Mouse (Mus musculus) limb, embryonic 14.5 days (tissue): ENCODE data around the gene Apoo. TPM values are rescaled to one million over a fixed set of nuclear protein-coding genes. Genes with fewer than 3 reads are reported as not detected.
"Not testable (repeated sequence)": the region's sequence is repeated elsewhere in the genome, so short reads cannot be mapped to it uniquely, and the experiment has no call there.

ENCODE experiments used
- ATAC-seq: fragments of 200-750 bp; cut with Nextera tagmentation; 2 replicates; pipeline ENCODE4 v1.8.0; 2017; ENCODE audit warnings: low read depth, moderate number of reproducible peaks, moderate TSS enrichment; ENCODE audit not compliant: low FRiP score
- DNase-seq: peaks from one replicate; pipeline ENCODE4 v3.0.0-alpha.2; 2015; ENCODE audit warnings: low spot score
- H3K27ac ChIP-seq: fragments of 300-500 bp; sonication (generic); replicated peaks from 2 replicates; pipeline ENCODE4 v1.5.1; 2014; ENCODE audit warnings: low read depth, mild to moderate bottlenecking, low read length, moderate library complexity, mixed read lengths
- H3K27me3 ChIP-seq: fragments of 300-500 bp; sonication (generic); 2 replicates; pipeline ENCODE4 v1.6.1; 2014; ENCODE audit warnings: low read length, mixed read lengths; ENCODE audit not compliant: control insufficient read depth, insufficient read depth
- H3K36me3 ChIP-seq: fragments of 300-500 bp; sonication (generic); 2 replicates; pipeline ENCODE4 v1.6.1; 2014; ENCODE audit warnings: mild to moderate bottlenecking, low read length, moderate library complexity, mixed read lengths; ENCODE audit not compliant: control insufficient read depth, insufficient read depth
- H3K4me1 ChIP-seq: fragments of 300-500 bp; sonication (generic); 2 replicates; pipeline ENCODE4 v1.6.1; 2014; ENCODE audit warnings: antibody characterized with exemption, low read length, mixed read lengths; ENCODE audit not compliant: control insufficient read depth, insufficient read depth
- H3K4me2 ChIP-seq: fragments of 300-500 bp; sonication (generic); replicated peaks from 2 replicates; pipeline ENCODE4 v1.6.1; 2014; ENCODE audit warnings: low read depth, mild to moderate bottlenecking, low read length, moderate library complexity; ENCODE audit not compliant: severe bottlenecking
- H3K4me3 ChIP-seq: fragments of 300-500 bp; sonication (generic); replicated peaks from 2 replicates; pipeline ENCODE4 v1.5.1; 2014; ENCODE audit warnings: low read length
- H3K9ac ChIP-seq: fragments of 300-500 bp; sonication (generic); 2 replicates; pipeline ENCODE4 v1.6.1; 2014; ENCODE audit warnings: mild to moderate bottlenecking, low read depth, low read length, moderate library complexity; ENCODE audit not compliant: severe bottlenecking
- H3K9me3 ChIP-seq: fragments of 300-500 bp; sonication (generic); 2 replicates; pipeline ENCODE4 v1.6.1; 2016; ENCODE audit warnings: low read length; ENCODE audit not compliant: control insufficient read depth
- POLR2A ChIP-seq: fragments of 200-500 bp; IDR thresholded peaks from 2 replicates; pipeline ENCODE4 v1.8.0; 2012; ENCODE audit warnings: inconsistent platforms, mild to moderate bottlenecking, moderate library complexity, borderline replicate concordance; ENCODE audit not compliant: insufficient read depth, insufficient read length; ENCODE audit errors: extremely low read depth
- WGBS: fragments of 180-500 bp; shearing (Covaris S2); extraction: QIAGEN DNeasy Blood & Tissue Kit; methylation state at CpG from one replicate; pipeline ENCODE4 v1.1.7; 2014; 5-methylcytosine and 5-hydroxymethylcytosine counted together
- polyA plus RNA-seq, 2 experiments: library from polyadenylated mRNA; depleted of rRNA in 1 of 2; stranded (reverse) in 1 of 2; unstranded in 1 of 2; fragments of >200 nt; fragmentation: Nextera tagmentation in 1 of 2; extraction: Ambion mirVana in 1 of 2; gene quantifications; 2 replicates each; pipeline versions ENCODE4 v1.2.1 to v1.2.3; 2012 to 2014

Apoo gene
- polyA plus RNA-seq (2012; rRNA removed) (17.1 and 18.5 TPM in 2 replicates), polyA plus RNA-seq (2014; fragmentation: Nextera tagmentation; extraction: Ambion mirVana) (69.5 and 73.4 TPM in 2 replicates)

- WGBS: 16% methylated on average over 37 of the region's 46 CpGs
- no peaks in the 10 kb centered on the region for H3K4me1 ChIP-seq
- no peak within 1 kb of the TSS for H3K27ac ChIP-seq
- DNase-seq (peak; percentile 94), ATAC-seq (peak; percentile 97)
- no peaks in the 10 kb centered on the region for H3K9me3 ChIP-seq
- peak within 1 kb of the TSS; percentile 48 for H3K4me2 ChIP-seq
- no peaks in the 10 kb centered on the region for H3K36me3 ChIP-seq
- H3K9ac ChIP-seq: peak within 1 kb of the TSS; percentile 38
- 0 out of 2 replicates have a peak, but pooled peaks have one; percentile 33 for TF ChIP-seq POLR2A
- peaks cover 27% of the 10 kb centered on the region for H3K27me3 ChIP-seq
- peak within 1 kb of the TSS; percentile 52 for H3K4me3 ChIP-seq
Observed at GRCm38 (mm10) chrX:94366670-94367241, at the start of gene Apoo, which contains the start of gene Fam90a1b. Gene Apoo (plus strand): TSS chrX:94367117. Gene Fam90a1b (minus strand): TSS chrX:94366777.

- H3K4me1 ChIP-seq: no peaks in the 10 kb centered on the region
- H3K9ac ChIP-seq: no peak overlapping the region
- H3K27ac ChIP-seq: no peak overlapping the region
- DNase-seq: no peak
- WGBS: 82% methylated on average over 11 of the region's 11 CpGs
- ATAC-seq: no peak
- H3K9me3 ChIP-seq: no peaks in the 10 kb centered on the region
- H3K27me3 ChIP-seq: no peaks in the 10 kb centered on the region
- no peak overlapping the region for H3K4me3 ChIP-seq
- H3K4me2 ChIP-seq: no peak overlapping the region
- H3K36me3 ChIP-seq: no peaks in the 10 kb centered on the region
- no peak for TF ChIP-seq POLR2A
Observed at GRCm38 (mm10) chrX:94321036-94321902, 45.6 kb upstream of the Apoo start.

GRCm38 (mm10) chrX:94343638-94344037 lies 23.3 kb upstream of the Apoo start:
- not testable (repeated sequence) for H3K36me3 ChIP-seq, H3K9ac ChIP-seq, H3K27me3 ChIP-seq, H3K27ac ChIP-seq, H3K4me1 ChIP-seq, DNase-seq, H3K4me2 ChIP-seq, ATAC-seq, H3K4me3 ChIP-seq, H3K9me3 ChIP-seq
- 95% methylated on average over 3 of the region's 4 CpGs for WGBS

- no peaks in the 10 kb centered on the region for H3K9me3 ChIP-seq
- TF ChIP-seq POLR2A: no peak
- no peak overlapping the region for H3K9ac ChIP-seq
- no peaks in the 10 kb centered on the region for H3K4me1 ChIP-seq
- no peak overlapping the region for H3K27ac ChIP-seq
- no peaks in the 10 kb centered on the region for H3K36me3 ChIP-seq
- peak overlapping the region; percentile 52 for H3K4me3 ChIP-seq
- 28% methylated on average over 14 of the region's 14 CpGs for WGBS
- peak overlapping the region; percentile 48 for H3K4me2 ChIP-seq
- DNase-seq (no peak), ATAC-seq (no peak)
- H3K27me3 ChIP-seq: peaks cover 29% of the 10 kb centered on the region
Observed at GRCm38 (mm10) chrX:94365381-94365925, 1.5 kb upstream of the Apoo start.

- Histone ChIP-seq H3K27me3 (peaks cover 27% of the 10 kb centered on the region), H3K4me2 (peak overlapping the region; percentile 48), H3K27ac (no peak overlapping the region), H3K4me1 (no peaks in the 10 kb centered on the region), H3K9me3 (no peaks in the 10 kb centered on the region), H3K9ac (no peak overlapping the region), H3K4me3 (peak overlapping the region; percentile 52), H3K36me3 (no peaks in the 10 kb centered on the region)
- DNase-seq: no peak
- WGBS: 28% methylated on average over 16 of the region's 16 CpGs
- no peak for TF ChIP-seq POLR2A
- no peak for ATAC-seq
Observed at GRCm38 (mm10) chrX:94366029-94366428, 888 bp upstream of the Apoo start.
